Mouse (Mus musculus): ENCODE data around the gene Fam216a. TPM values are rescaled to one million over a fixed set of nuclear protein-coding genes. Genes with fewer than 3 reads are reported as not detected.

Fam216a gene
- polyA plus RNA-seq (2015; fragmentation: Nextera tagmentation; extraction: Ambion mirVana) = 146 and 148 TPM in 2 replicates

DNA sequence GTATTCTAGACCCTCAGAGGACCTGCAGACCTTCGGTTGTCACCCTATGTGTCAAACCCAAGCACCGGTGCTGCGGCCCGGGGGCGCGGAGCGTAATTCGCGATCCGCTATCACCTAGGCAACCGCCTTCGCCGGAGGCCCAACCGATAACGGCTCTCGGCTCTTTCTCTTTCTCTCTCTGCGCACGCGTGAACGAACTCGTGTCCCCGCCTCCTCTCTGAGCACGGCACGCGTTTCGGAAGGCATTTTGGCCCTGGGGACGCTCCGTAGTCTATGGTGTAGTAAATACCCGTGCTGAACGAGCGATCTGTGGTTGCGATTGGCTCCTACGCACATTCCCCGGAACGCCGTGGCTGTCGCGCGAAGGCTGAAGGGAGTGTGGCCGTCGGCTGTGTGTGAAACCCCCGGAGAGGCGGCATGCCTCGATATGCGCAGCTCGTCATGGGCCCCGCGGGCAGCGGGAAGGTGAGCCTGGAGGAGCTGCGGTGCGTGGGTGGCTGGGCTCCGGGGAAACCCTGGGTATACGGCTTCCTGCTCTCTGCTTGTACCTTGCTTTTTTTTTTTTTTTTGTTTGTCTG, at the start of gene Fam216a:
Gene Fam216a, minus strand, starts transcription at position 173 of the 578 bp plus-strand sequence.

DNA sequence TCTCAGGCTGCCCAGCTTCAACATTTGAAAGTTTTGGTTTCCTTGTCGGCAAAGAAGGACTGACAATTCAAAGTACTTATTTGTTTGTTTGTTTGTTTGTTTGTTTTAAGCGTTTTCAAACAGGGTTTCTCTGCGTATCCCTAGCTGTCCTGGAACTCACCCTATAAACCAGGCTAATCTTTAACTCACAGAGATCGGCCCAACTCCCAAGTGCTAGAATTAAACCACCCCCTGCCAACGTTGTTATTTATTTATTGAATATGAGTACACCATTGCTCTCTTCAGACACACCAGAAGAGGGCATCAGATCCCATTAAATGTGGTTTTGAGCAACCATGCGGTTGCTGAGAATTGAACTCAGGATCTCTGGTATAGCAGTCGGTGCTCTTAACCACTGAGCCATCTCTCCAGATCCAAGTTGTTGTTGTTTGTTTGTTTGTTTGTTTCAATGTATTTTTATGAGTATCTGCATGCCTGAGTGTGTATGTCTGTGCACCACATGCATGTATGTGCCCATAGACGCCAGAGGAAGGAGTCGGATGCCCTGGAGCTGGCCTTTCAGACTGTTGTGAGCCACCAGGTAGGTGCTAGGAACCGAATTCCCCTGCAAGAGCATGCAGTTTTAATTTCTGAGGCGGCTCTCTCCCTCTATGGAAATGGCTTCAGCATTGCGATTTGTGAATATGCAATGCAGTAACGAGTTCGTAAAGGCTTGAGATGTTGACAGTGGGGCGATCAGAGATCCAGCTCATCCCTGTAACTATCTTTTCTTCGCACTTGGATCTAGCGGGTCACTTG, 49.3 kb upstream of the Fam216a start, which contains the start of gene Anapc7:
Gene Anapc7, plus strand, starts transcription at position 423 of the 798 bp plus-strand sequence.

DNA sequence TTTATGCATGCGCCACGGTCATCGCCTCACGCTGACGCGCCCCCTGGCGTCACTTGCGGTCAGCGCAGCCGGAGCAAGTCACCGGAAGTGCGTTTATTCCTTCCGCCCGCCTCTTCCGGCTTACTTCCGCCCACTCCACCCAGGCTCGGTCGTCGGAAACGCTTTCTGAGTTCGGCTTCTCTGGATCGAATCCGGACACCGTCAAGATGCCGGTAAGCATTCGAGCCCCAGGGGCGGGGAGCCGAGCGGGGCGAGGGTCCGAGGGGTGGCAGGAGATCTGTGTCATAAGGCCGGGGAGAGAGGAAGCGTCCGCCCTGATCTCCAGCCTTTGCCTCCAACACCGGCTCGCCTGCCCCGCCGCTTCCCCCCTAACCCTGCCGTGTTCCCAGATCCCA, 19.6 kb upstream of the Fam216a start, which contains the start of gene Arpc3:
Gene Arpc3, plus strand, starts transcription at position 93 of the 395 bp plus-strand sequence.

DNA sequence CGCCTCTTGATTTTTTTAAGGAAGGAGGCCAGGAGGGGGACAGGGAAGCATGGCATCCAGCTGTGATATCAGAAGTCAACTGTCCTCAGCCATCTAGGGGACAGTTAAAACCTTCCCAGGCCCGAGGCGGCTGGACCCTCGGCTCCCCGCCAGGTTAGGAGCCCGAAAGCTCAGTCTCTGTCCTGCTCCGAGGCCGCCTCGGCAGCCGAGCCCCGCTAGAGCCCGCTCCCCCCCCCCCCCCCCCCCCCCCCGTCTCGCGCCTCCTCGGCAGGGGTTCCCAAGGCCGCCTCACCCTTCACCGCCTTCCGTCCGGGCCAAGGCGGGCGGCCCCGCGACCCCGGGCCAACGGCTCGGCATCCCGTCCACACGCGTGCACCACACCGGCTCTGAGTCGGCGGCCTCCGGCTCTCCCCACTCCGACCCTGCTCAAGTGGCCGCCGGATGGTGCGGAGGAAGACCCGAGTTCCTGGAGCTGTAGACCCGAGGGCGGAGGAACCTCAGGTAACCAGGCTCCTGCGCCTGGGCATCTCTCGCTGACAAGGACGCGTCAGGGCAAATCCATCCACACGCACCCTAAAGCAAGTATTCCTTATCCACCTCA, 473 bp downstream of the Fam216a start, which contains the start of gene Gpn3:
Gene Gpn3, plus strand, starts transcription at position 286 of the 601 bp plus-strand sequence.

DNA sequence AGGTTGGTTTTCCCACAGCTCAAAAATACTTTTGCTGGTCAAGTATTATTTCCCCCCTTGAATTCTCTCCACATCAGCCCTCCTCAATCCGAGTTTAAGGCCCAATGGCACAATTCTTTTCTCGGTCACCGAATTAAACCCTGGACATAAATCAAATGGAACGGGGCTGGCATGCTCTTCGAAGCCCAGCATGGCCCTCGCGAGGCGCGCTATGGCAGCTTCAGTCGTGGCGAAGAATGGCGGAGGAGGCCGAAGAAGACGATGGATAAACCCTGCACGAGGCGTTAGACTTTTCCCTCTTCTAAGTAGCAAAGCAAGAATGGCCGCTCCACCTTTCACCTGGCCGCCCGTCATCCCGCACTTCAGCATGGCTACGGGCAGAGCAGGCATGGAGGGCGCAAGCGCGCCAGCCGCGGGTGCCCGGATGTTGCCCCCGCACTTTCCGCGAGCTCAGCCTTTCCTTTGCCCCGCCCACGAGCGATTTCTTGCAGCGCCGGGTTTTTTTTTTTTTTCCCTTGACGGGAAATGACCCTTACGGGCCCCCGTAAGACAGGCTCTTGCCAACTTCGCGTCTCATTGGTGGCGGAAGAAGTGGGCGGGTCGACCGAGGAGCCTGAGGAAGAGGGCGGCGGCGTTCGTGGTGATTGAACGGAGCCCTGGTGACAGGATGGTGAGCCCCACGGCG, 18.2 kb downstream of the Fam216a start, which contains the start of the genes Rad9b and Vps29:
Gene Rad9b, minus strand, starts transcription at position 427 of the 685 bp plus-strand sequence.
Gene Vps29, plus strand, starts transcription at position 563 of the 685 bp plus-strand sequence.

Other genes starting within 250 kb of the Fam216a start
- gene Ccdc63, start 231.5 kb downstream of the Fam216a start, polyA plus RNA-seq (2015; fragmentation: Nextera tagmentation; extraction: Ambion mirVana) = 0.72 TPM in 1 of 2 replicates, not detected in the other
- 168 and 178 TPM in 2 replicates for gene Ppp1cc, start 214.1 kb downstream of the Fam216a start, polyA plus RNA-seq (2015; fragmentation: Nextera tagmentation; extraction: Ambion mirVana)
- gene Hvcn1, start 165.6 kb downstream of the Fam216a start, polyA plus RNA-seq (2015; fragmentation: Nextera tagmentation; extraction: Ambion mirVana) = 0.79 and 1.2 TPM in 2 replicates
- 4.8 and 6.6 TPM in 2 replicates for gene Tctn1, start 107.9 kb downstream of the Fam216a start, polyA plus RNA-seq (2015; fragmentation: Nextera tagmentation; extraction: Ambion mirVana)
- 10.6 and 12.1 TPM in 2 replicates for gene Pptc7, start 88.0 kb downstream of the Fam216a start, polyA plus RNA-seq (2015; fragmentation: Nextera tagmentation; extraction: Ambion mirVana)
- 14.6 and 19.7 TPM in 2 replicates for gene Rad9b, start 18.1 kb downstream of the Fam216a start, polyA plus RNA-seq (2015; fragmentation: Nextera tagmentation; extraction: Ambion mirVana)
- gene Vps29, start 18.0 kb downstream of the Fam216a start, polyA plus RNA-seq (2015; fragmentation: Nextera tagmentation; extraction: Ambion mirVana) = 351 and 379 TPM in 2 replicates
- gene Gpn3, start 488 bp downstream of the Fam216a start, polyA plus RNA-seq (2015; fragmentation: Nextera tagmentation; extraction: Ambion mirVana) = 43.7 and 48.2 TPM in 2 replicates
- 128 and 133 TPM in 2 replicates for gene Arpc3, start 19.5 kb upstream of the Fam216a start, polyA plus RNA-seq (2015; fragmentation: Nextera tagmentation; extraction: Ambion mirVana)
- 40.1 and 44.5 TPM in 2 replicates for gene Anapc7, start 49.3 kb upstream of the Fam216a start, polyA plus RNA-seq (2015; fragmentation: Nextera tagmentation; extraction: Ambion mirVana)
- 66.1 and 68.0 TPM in 2 replicates for gene Atp2a2, start 129.9 kb upstream of the Fam216a start, polyA plus RNA-seq (2015; fragmentation: Nextera tagmentation; extraction: Ambion mirVana)
- gene Ift81, start 242.2 kb upstream of the Fam216a start, polyA plus RNA-seq (2015; fragmentation: Nextera tagmentation; extraction: Ambion mirVana) = 59.2 and 63.2 TPM in 2 replicates

Measured in neural tube, postnatal 0 days (tissue).